Mouse (Mus musculus) testis, adult 2 months (tissue): ENCODE results near the gene Lifr.

Source experiments
- CTCF ChIP-seq: fragments of 200-500 bp; IDR thresholded peaks from 2 replicates; pipeline ENCODE4 v1.5.1; 2012; ENCODE audit warnings: low read depth, mild to moderate bottlenecking, inconsistent platforms, low read length, moderate library complexity; ENCODE audit not compliant: control insufficient read depth, insufficient read depth, insufficient replicate concordance
- POLR2A ChIP-seq: fragments of 200-500 bp; IDR thresholded peaks from 2 replicates; pipeline ENCODE4 v1.6.1; 2012; ENCODE audit warnings: low read depth, mild to moderate bottlenecking, inconsistent platforms, low read length, moderate library complexity; ENCODE audit not compliant: control insufficient read depth

- TF ChIP-seq POLR2A: no peak
- TF ChIP-seq CTCF: no peak
Observed at GRCm38 (mm10) chr15:7215845-7216244, 125.4 kb downstream of the Lifr start.
